Comparison of ENCODE assay signal across 23 mouse cellular contexts in the genomic region with DNA sequence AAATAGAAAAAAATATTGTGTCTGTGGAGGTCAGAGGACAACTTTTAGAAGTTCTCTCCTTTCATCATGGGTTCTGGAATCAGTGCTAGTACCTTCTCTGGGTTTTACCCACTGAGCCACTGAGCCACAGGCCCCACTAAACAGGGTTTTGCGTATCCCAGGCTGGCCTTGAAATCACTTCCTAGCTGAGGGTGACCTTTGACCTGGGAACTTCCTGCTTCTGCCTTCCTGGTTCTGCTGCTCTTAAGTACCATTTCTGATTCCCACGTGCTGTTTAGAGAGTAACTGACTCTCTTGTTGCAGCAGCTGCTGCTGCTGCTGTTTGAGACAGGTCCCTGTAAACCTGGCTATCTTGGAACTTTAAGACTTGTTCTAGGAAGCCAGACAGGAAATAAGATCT. TPM values are rescaled to one million over a fixed set of nuclear protein-coding genes. Genes with fewer than 3 reads are reported as not detected.
A peak's percentile ranks its signal among the peaks of the same experiment; 100 is the strongest.
DNase-seq lines count a peak whose midpoint lies in the region; ATAC-seq and TF ChIP-seq lines count a peak whose summit lies in the region.
"Had no signal": no experiment of that assay in that cellular context is flagged by ENCODE, and none has a peak within 500 bp of the region (broad histone marks: within the 10 kb centered on the region; RNA-seq: fewer than 3 reads in every experiment).

No protein-coding gene starts in this region.

- no peak for TF ChIP-seq POLR2A in CH12.LX (IDR thresholded peaks at IDR 0.05; ENCODE audit: low read depth, low read length)
- no peak for TF ChIP-seq POLR2A in bone marrow macrophage, adult 2 months (IDR thresholded peaks at IDR 0.05; ENCODE audit: borderline replicate concordance, low read depth, low read length)

- H3K4me2 ChIP-seq in CH12.LX (ENCODE audit: insufficient read depth, low read depth, poor library complexity, severe bottlenecking): no peak overlapping the region
- H3K4me2 ChIP-seq: hindbrain, embryonic 12.5 days; limb, embryonic 12.5 days; liver, embryonic 12.5 days; lung, embryonic 14.5 days; neural tube, embryonic 15.5 days had no signal

- H3K9ac ChIP-seq in CH12.LX (ENCODE audit: insufficient read depth, low read depth): no peak overlapping the region
- H3K9ac ChIP-seq: forebrain, postnatal 0 days; hindbrain, embryonic 12.5 days; limb, embryonic 12.5 days; liver, embryonic 12.5 days; lung, embryonic 14.5 days; neural tube, embryonic 15.5 days had no signal

- H3K27me3 ChIP-seq in CH12.LX (replicated peaks): no peaks in the 10 kb centered on the region
- H3K27me3 ChIP-seq: hindbrain, embryonic 12.5 days; limb, embryonic 12.5 days; liver, embryonic 12.5 days; neural tube, embryonic 15.5 days had no signal

- no peaks in the 10 kb centered on the region for H3K9me3 ChIP-seq in CH12.LX (replicated peaks; ENCODE audit: low read length)
- H3K9me3 ChIP-seq: forebrain, embryonic 10.5 days; hindbrain, embryonic 12.5 days; limb, embryonic 12.5 days; liver, embryonic 12.5 days; neural tube, embryonic 15.5 days had no signal

- TF ChIP-seq CTCF in CH12.LX (conservative IDR thresholded peaks at IDR 0.05 in 1 of 2, IDR thresholded peaks at IDR 0.05 in 1 of 2; ENCODE audit: low read depth in 2 of 2, low read length in 2 of 2): no peak
- no peak for TF ChIP-seq CTCF in bone marrow macrophage, adult 2 months (IDR thresholded peaks at IDR 0.05; ENCODE audit: low read depth, low read length)

- H3K79me2 ChIP-seq in CH12.LX (replicated peaks; ENCODE audit: control insufficient read depth, extremely low read depth, insufficient read depth, poor library complexity, severe bottlenecking): no peaks in the 10 kb centered on the region

- in situ Hi-C loops in CH12.LX (cut with MboI; ENCODE audit: low pct_ligation_motif_present, low pct_unique_long_range_greater_than_20kb, low sequenced_read_pairs): no loop called here

- no peaks in the 10 kb centered on the region for H3K36me3 ChIP-seq in CH12.LX (replicated peaks in 1 of 2; ENCODE audit: control insufficient read depth in 1 of 2, insufficient read depth in 1 of 2, low read length in 1 of 2)
- H3K36me3 ChIP-seq: forebrain, embryonic 10.5 days; hindbrain, embryonic 12.5 days; limb, embryonic 12.5 days; liver, embryonic 12.5 days; neural tube, embryonic 15.5 days had no signal

- TF ChIP-seq RAD21 in CH12.LX (IDR thresholded peaks at IDR 0.05; ENCODE audit: low read depth, low read length): no peak

- peaks cover 0 to 29% of the 10 kb centered on the region in 2 experiments; a peak in 2 of 4 replicates for H3K4me1 ChIP-seq in CH12.LX (ENCODE audit: control insufficient read depth in 1 of 2, insufficient read depth in 2 of 2)
- peaks cover 9% of the 10 kb centered on the region for H3K4me1 ChIP-seq in bone marrow macrophage, adult 2 months (ENCODE audit: control insufficient read depth, insufficient read depth, low read length)
- H3K4me1 ChIP-seq: hindbrain, embryonic 12.5 days; neural tube, embryonic 15.5 days had no signal

- peak; percentile 47; the same call in 1 of the 2 replicates for ATAC-seq in monocyte, adult 5-6 weeks (replicated peaks; ENCODE audit: insufficient number of reproducible peaks, low FRiP score, low TSS enrichment, poor library complexity, severe bottlenecking)
- ATAC-seq: CD4-positive, CD25-positive, alpha-beta regulatory T cell, adult 4 months; forebrain, postnatal 0 days; liver, embryonic 12.5 days had no signal

- TF ChIP-seq EP300 in CH12.LX (IDR thresholded peaks at IDR 0.05; ENCODE audit: low read length): no peak

- dilution Hi-C loops in CH12.LX (cut with MboI; ENCODE audit: extremely low pct_ligation_motif_present, extremely low pct_unique_long_range_greater_than_20kb, low sequenced_read_pairs): no loop called here

- H3K27ac ChIP-seq in CH12.LX (ENCODE audit: insufficient read depth, low read depth): no peak overlapping the region
- peak overlapping the region; percentile 59 for H3K27ac ChIP-seq in bone marrow macrophage, adult 2 months (ENCODE audit: insufficient read depth, low read depth, low read length)
- H3K27ac ChIP-seq: forebrain, embryonic 10.5 days; hindbrain, embryonic 12.5 days; limb, embryonic 12.5 days; liver, embryonic 12.5 days; neural tube, embryonic 15.5 days had no signal

- DNase-seq in embryo, embryonic 10 days (ENCODE audit: low spot score): peak; percentile 45
- DNase-seq in embryo, embryonic 9.5 days (ENCODE audit: extremely low spot score): no peak
- no peak for DNase-seq in CH12.LX (ENCODE audit: extremely low read depth)
- DNase-seq in left cerebral cortex, adult 18-20 months (ENCODE audit: low spot score in 2 of 2): no peak
- DNase-seq in cerebellum, postnatal 14 days: no peak
- DNase-seq: cerebellum, adult 18-20 months; cerebellum, postnatal 36 days; forebrain, postnatal 0 days; gastrocnemius, postnatal 25 days; kidney, adult 11 months; lung, embryonic 14.5 days; lung, postnatal 36 days; right cerebral cortex, adult 18-20 months; right cerebral cortex, postnatal 4 days; thymus, postnatal 25 days had no signal

- H3K4me3 ChIP-seq in CH12.LX (replicated peaks in 1 of 3; ENCODE audit: low read depth in 2 of 3, low read length in 2 of 3, poor library complexity in 1 of 3): no peak overlapping the region
- H3K4me3 ChIP-seq in bone marrow macrophage, adult 2 months (ENCODE audit: insufficient read depth, low read length): no peak overlapping the region
- H3K4me3 ChIP-seq: forebrain, embryonic 10.5 days; hindbrain, embryonic 12.5 days; limb, embryonic 12.5 days; liver, embryonic 12.5 days; neural tube, embryonic 15.5 days had no signal

TF ChIP-seq in CH12.LX, 34 proteins besides CTCF, POLR2A, EP300 and RAD21:
- TF ChIP-seq E2F4 (IDR thresholded peaks at IDR 0.05; ENCODE audit: insufficient replicate concordance, low read depth, low read length) (no peak), ELF1 (IDR thresholded peaks at IDR 0.05; ENCODE audit: low read depth, low read length) (peak; percentile 60), TBP (conservative IDR thresholded peaks at IDR 0.05; ENCODE audit: low read depth, low read length) (no peak)
TF ChIP-seq in CH12.LX: peak in this region for 1.

RNA-seq across cellular contexts. Expression of a gene that starts 24.3 kb away (rescaled TPM):
- total RNA-seq in CH12.LX (2012; rRNA removed) (82.0 and 90.2 TPM in 2 replicates), CH12.LX (2014; rRNA removed) (75.6 and 78.2 TPM in 2 replicates)
- 93.8 and 109 TPM in 2 replicates for polyA plus RNA-seq in CH12.LX (2012; ENCODE audit: insufficient read length, low read depth)
- polyA plus RNA-seq in bone marrow macrophage, adult 2 months (2012; ENCODE audit: insufficient read depth, insufficient read length, missing spikeins): 159 TPM in 2 replicates
- 180 to 370 TPM (median 226 TPM) in 3 replicates for total RNA-seq in monocyte, adult 5-6 weeks (2017)
- 100 to 1,000 TPM; 201 to 202 TPM for total RNA-seq in left cerebral cortex, adult 18-20 months (2021)

RNA-seq across cellular contexts. Expression of a gene that starts 25.0 kb away (rescaled TPM):
- total RNA-seq in CH12.LX (2012; rRNA removed) (2.5 and 3.2 TPM in 2 replicates), CH12.LX (2014; rRNA removed) (3.0 and 3.2 TPM in 2 replicates)
- polyA plus RNA-seq in CH12.LX (2012; ENCODE audit: insufficient read length, low read depth): 3.2 and 3.8 TPM in 2 replicates
- 3.4 and 4.2 TPM in 2 replicates for polyA plus RNA-seq in bone marrow macrophage, adult 2 months (2012; ENCODE audit: insufficient read depth, insufficient read length, missing spikeins)
- total RNA-seq in monocyte, adult 5-6 weeks (2017): 1.5 TPM in 1 of 3 replicates, not detected in the others
- total RNA-seq in left cerebral cortex, adult 18-20 months (2021): 1 to 10 TPM; 2.2 to 3.9 TPM
